Mouse (Mus musculus) thymus, postnatal 0 days (tissue): ENCODE measurements around the gene Accs. TPM values are rescaled to one million over a fixed set of nuclear protein-coding genes. Genes with fewer than 3 reads are reported as not detected.

Source experiments
- DNase-seq: peaks from one replicate; pipeline ENCODE4 v3.0.0-alpha.2; 2015; ENCODE audit warnings: low spot score
- polyA plus RNA-seq: library from polyadenylated mRNA; unstranded; fragments of >200 nt; fragmentation: Nextera tagmentation; extraction: Ambion mirVana; gene quantifications from 2 replicates; pipeline ENCODE4 v1.2.1, GENCODE M21; 2015

The Accs gene
- polyA plus RNA-seq, 1 experiment from 2014 or later, result 7.7 TPM

GRCm38 (mm10) chr2:93858845-93859244 lies 9.1 kb upstream of the Accs start:
- DNase-seq, result no peak

- no peak for DNase-seq
Measured at GRCm38 (mm10) chr2:93851303-93851702, 1.6 kb upstream of the Accs start.

- peak; percentile 30 for DNase-seq
Measured at GRCm38 (mm10) chr2:93850317-93850944, 688 bp upstream of the Accs start.

- DNase-seq, result no peak
Measured at GRCm38 (mm10) chr2:93841349-93841748, 8.4 kb downstream of the Accs start.

GRCm38 (mm10) chr2:93840109-93840508 lies 9.6 kb downstream of the Accs start:
- DNase-seq, result no peak

GRCm38 (mm10) chr2:93838931-93839330 lies 10.8 kb downstream of the Accs start:
- no peak for DNase-seq

- DNase-seq, result no peak
Measured at GRCm38 (mm10) chr2:93836232-93836785, 13.4 kb downstream of the Accs start.

- no peak for DNase-seq
Measured at GRCm38 (mm10) chr2:93835596-93835995, 14.1 kb downstream of the Accs start.

- peak; percentile 94 for DNase-seq
Measured at GRCm38 (mm10) chr2:93823519-93823918, 26.2 kb downstream of the Accs start.

- DNase-seq, result peak; percentile 87
Measured at GRCm38 (mm10) chr2:93822045-93822749, 27.5 kb downstream of the Accs start, which contains the start of gene Ext2. Ext2 (minus strand) TSS chr2:93822568.

- DNase-seq, result no peak
Measured at GRCm38 (mm10) chr2:93817791-93818190, 32.0 kb downstream of the Accs start.

GRCm38 (mm10) chr2:93813343-93813742 lies 36.4 kb downstream of the Accs start:
- DNase-seq, result no peak

GRCm38 (mm10) chr2:93811812-93812211 lies 37.9 kb downstream of the Accs start:
- DNase-seq, result peak; percentile 66

GRCm38 (mm10) chr2:93809931-93810330 lies 39.8 kb downstream of the Accs start:
- no peak for DNase-seq

GRCm38 (mm10) chr2:93808071-93808470 lies 41.7 kb downstream of the Accs start:
- no peak for DNase-seq

GRCm38 (mm10) chr2:93807440-93807839 lies 42.3 kb downstream of the Accs start:
- no peak for DNase-seq

GRCm38 (mm10) chr2:93806487-93807201 lies 43.1 kb downstream of the Accs start:
- DNase-seq, result no peak

- no peak for DNase-seq
Measured at GRCm38 (mm10) chr2:93805523-93805922, 44.2 kb downstream of the Accs start.

GRCm38 (mm10) chr2:93805066-93805465 lies 44.7 kb downstream of the Accs start:
- no peak for DNase-seq

GRCm38 (mm10) chr2:93802947-93803346 lies 46.8 kb downstream of the Accs start:
- no peak for DNase-seq

GRCm38 (mm10) chr2:93801097-93801496 lies 48.6 kb downstream of the Accs start:
- no peak for DNase-seq
